Mouse (Mus musculus): ENCODE data around the gene Pla2g16.

Gene Pla2g16

GRCm38 (mm10) chr19:7557328-7557822 is at the start of gene Pla2g16:
TSS of gene Pla2g16 (plus strand) at chr19:7557459.
- peak; percentile 63 for DNase-seq (ENCODE audit: low read depth, low spot score)

- DNase-seq (ENCODE audit: low read depth, low spot score) = no peak
Measured at GRCm38 (mm10) chr19:7508026-7508425, 49.2 kb upstream of the Pla2g16 start.

- DNase-seq (ENCODE audit: low read depth, low spot score) = no peak
Measured at GRCm38 (mm10) chr19:7516437-7516836, 40.8 kb upstream of the Pla2g16 start.

- DNase-seq (ENCODE audit: low read depth, low spot score) = no peak
Measured at GRCm38 (mm10) chr19:7521619-7522018, 35.6 kb upstream of the Pla2g16 start.

- DNase-seq (ENCODE audit: low read depth, low spot score) = no peak
Measured at GRCm38 (mm10) chr19:7522856-7523255, 34.4 kb upstream of the Pla2g16 start.

GRCm38 (mm10) chr19:7523292-7523691 is 34.0 kb upstream of the Pla2g16 start:
- no peak for DNase-seq (ENCODE audit: low read depth, low spot score)

- no peak for DNase-seq (ENCODE audit: low read depth, low spot score)
Measured at GRCm38 (mm10) chr19:7523781-7524180, 33.5 kb upstream of the Pla2g16 start.

- no peak for DNase-seq (ENCODE audit: low read depth, low spot score)
Measured at GRCm38 (mm10) chr19:7524879-7525278, 32.4 kb upstream of the Pla2g16 start.

GRCm38 (mm10) chr19:7528639-7529428 is 28.4 kb upstream of the Pla2g16 start:
- DNase-seq (ENCODE audit: low read depth, low spot score) = peak; percentile 69

- DNase-seq (ENCODE audit: low read depth, low spot score) = no peak
Measured at GRCm38 (mm10) chr19:7531906-7532305, 25.4 kb upstream of the Pla2g16 start.

- DNase-seq (ENCODE audit: low read depth, low spot score) = no peak
Measured at GRCm38 (mm10) chr19:7533891-7534290, 23.4 kb upstream of the Pla2g16 start.

GRCm38 (mm10) chr19:7548924-7549323 is 8.3 kb upstream of the Pla2g16 start:
- DNase-seq (ENCODE audit: low read depth, low spot score) = no peak

- DNase-seq (ENCODE audit: low read depth, low spot score) = no peak
Measured at GRCm38 (mm10) chr19:7551550-7552300, 5.5 kb upstream of the Pla2g16 start.

GRCm38 (mm10) chr19:7552301-7552673 is 5.0 kb upstream of the Pla2g16 start:
- DNase-seq (ENCODE audit: low read depth, low spot score) = no peak

- DNase-seq (ENCODE audit: low read depth, low spot score) = no peak
Measured at GRCm38 (mm10) chr19:7553441-7553840, 3.8 kb upstream of the Pla2g16 start.

GRCm38 (mm10) chr19:7554881-7555280 is 2.4 kb upstream of the Pla2g16 start:
- no peak for DNase-seq (ENCODE audit: low read depth, low spot score)

- DNase-seq (ENCODE audit: low read depth, low spot score) = no peak
Measured at GRCm38 (mm10) chr19:7556641-7557040, 618 bp upstream of the Pla2g16 start.

- DNase-seq (ENCODE audit: low read depth, low spot score) = peak; percentile 7
Measured at GRCm38 (mm10) chr19:7557844-7558243, 585 bp downstream of the Pla2g16 start.

- DNase-seq (ENCODE audit: low read depth, low spot score) = no peak
Measured at GRCm38 (mm10) chr19:7558675-7559074, 1.4 kb downstream of the Pla2g16 start.

GRCm38 (mm10) chr19:7559986-7560385 is 2.7 kb downstream of the Pla2g16 start:
- DNase-seq (ENCODE audit: low read depth, low spot score) = no peak

- DNase-seq (ENCODE audit: low read depth, low spot score) = no peak
Measured at GRCm38 (mm10) chr19:7561456-7561855, 4.2 kb downstream of the Pla2g16 start.

GRCm38 (mm10) chr19:7562601-7563129 is 5.4 kb downstream of the Pla2g16 start:
- no peak for DNase-seq (ENCODE audit: low read depth, low spot score)
